Mouse (Mus musculus): ENCODE measurements around the gene Hipk4. TPM values are rescaled to one million over a fixed set of nuclear protein-coding genes. Genes with fewer than 3 reads are reported as not detected.

Hipk4 gene
- not detected in 4 replicates for total RNA-seq (2023)

DNA sequence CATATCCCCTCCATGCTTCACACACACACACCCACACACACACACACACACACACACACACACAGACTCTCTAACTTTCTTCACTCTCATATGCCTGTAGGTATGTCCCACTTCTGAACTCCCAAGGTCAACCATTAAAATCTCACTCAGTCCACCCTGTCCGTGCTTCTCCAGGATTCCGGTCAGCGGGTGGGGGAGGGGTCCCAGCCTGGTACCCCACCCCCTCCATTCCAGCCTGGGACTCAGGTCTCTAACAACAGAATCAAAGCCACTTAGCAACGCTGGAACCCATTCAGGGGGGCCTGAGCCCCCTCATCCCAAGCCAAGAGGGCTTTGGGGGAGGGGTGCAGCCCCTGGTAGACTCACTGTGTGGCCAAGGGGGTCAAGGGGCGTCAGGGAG is at the start of gene Hipk4:
Gene Hipk4, plus strand, starts transcription at position 301 of the 400 bp plus-strand sequence.

DNA sequence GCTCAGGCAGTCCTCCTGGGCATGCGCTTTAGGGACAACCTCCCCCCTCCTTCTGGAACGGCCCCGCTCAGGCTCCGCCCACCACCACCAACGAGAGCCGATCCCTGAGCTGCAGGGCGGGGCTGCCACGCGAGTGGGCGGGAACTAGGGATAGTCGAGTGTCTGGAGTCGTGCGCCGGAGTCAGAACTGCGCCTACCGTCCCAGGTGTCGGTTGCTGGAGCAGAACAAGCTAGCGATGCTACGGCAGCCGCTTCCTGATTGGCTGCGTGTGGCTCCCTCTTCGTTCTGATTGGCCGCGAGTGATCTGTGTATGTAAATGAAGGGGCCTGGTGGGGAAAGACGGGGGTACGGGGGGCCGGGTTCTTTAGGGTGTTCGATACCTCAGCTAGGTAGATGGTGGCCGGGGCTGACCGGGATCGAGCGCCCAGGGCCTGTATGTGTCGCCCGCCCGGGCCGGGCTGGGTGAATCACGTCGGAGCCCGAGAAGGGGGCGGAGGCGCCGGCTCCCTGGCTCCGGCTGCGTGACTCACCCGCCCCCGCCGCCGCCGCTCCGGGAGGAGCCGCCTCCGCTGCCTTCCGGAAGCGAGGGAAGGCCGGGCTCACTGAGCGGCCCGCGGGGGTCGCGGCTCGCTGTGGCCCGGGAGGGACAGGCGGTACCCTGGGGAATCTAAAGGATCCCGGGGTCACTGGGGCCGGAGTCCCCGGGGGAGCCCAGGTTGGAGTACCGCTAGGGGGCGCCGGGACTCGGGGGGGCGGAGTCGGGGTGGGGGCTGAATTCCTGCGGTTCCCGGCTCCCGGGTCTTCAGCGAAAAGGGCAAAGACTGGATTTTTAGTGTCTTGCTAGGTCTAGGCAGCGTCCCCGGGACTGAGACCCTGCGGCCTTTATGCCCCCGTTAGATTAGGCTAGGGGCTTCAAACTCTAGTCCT is 36.0 kb upstream of the Hipk4 start, which contains the start of gene Sertad1:
Gene Sertad1, plus strand, starts transcription at position 141 of the 928 bp plus-strand sequence.

DNA sequence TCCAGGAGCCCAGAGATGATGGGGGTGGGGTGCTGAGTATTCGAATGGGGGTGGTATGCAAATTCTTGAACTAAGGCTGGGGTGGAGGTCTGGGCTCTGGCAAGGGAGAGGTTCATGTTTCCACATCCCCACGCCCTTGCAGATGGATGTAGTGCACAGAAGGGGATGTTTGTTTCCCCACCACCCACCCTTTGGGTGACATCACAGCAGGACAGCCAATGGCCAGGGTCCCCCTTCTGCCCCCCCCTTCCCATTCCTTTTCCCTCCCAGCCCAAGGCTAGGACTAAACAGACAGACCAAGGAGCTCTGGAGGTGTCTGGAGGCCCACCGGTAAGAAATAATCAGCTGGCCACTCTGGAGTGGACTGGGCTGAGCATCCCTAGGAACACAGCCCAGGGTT is 24.0 kb upstream of the Hipk4 start, which contains the start of gene Prx:
Gene Prx, plus strand, starts transcription at position 289 of the 400 bp plus-strand sequence.

DNA sequence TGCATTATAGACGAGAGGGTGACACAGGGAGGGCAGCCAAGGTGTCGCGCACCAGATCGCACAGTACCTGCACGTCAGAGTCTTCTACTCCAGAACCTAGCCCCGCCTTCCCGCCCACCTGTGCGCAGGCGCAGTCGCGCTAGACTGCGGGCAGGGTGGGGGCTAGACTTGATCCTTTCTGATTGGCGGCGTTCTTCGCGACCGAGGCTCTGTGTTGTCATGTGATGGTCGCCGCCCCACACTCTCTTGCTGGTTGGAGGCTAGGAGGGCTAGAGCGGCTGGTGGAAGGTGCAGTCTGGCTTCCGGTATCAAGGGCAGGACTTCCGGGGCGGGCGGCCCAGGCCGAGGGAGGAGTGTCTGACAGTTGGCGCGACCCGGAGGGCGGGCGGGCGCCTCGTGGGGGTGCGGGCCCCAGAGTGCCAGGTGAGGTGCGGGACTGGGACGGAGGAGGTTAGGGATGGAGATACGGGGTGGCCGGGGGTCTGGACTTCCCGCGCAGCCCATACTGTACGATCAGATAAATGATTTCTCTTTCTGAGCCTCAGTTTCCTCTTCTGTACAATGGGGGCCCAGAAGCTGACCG is 30.0 kb downstream of the Hipk4 start, which contains the start of the genes Pld3 and 2310022A10Rik:
Gene Pld3, minus strand, starts transcription at position 288 of the 583 bp plus-strand sequence.
Gene 2310022A10Rik, plus strand, starts transcription at position 303 of the 583 bp plus-strand sequence.

Other genes starting within 250 kb of the Hipk4 start
- gene Ltbp4, start 185.6 kb upstream of the Hipk4 start, total RNA-seq (2023): 0.83 to 1.2 TPM (median 1.0 TPM) in 4 replicates
- 85.2 to 97.4 TPM (median 91.1 TPM) in 4 replicates for gene Shkbp1, start 167.2 kb upstream of the Hipk4 start, total RNA-seq (2023)
- 7.5 to 14.1 TPM (median 9.1 TPM) in 3 of 4 replicates, not detected in the other for gene Gm20479, start 165.8 kb upstream of the Hipk4 start, total RNA-seq (2023)
- 0.18 to 0.29 TPM (median 0.28 TPM) in 3 of 4 replicates, not detected in the other for gene Sptbn4, start 75.6 kb upstream of the Hipk4 start, total RNA-seq (2023)
- 68.1 to 75.9 TPM (median 70.4 TPM) in 4 replicates for gene Blvrb, start 75.3 kb upstream of the Hipk4 start, total RNA-seq (2023)
- gene Sertad3, start 49.5 kb upstream of the Hipk4 start, total RNA-seq (2023): 12.7 to 16.7 TPM (median 15.1 TPM) in 4 replicates
- 32.1 to 39.2 TPM (median 35.5 TPM) in 4 replicates for gene Sertad1, start 36.4 kb upstream of the Hipk4 start, total RNA-seq (2023)
- 0.18 to 0.44 TPM (median 0.29 TPM) in 3 of 4 replicates, not detected in the other for gene Prx, start 23.9 kb upstream of the Hipk4 start, total RNA-seq (2023)
- 64.7 to 72.8 TPM (median 66.9 TPM) in 4 replicates for gene Pld3, start 30.0 kb downstream of the Hipk4 start, total RNA-seq (2023)
- 22.1 to 29.3 TPM (median 26.5 TPM) in 4 replicates for gene 2310022A10Rik, start 30.0 kb downstream of the Hipk4 start, total RNA-seq (2023)
- 95.6 to 114 TPM (median 104 TPM) in 4 replicates for gene Akt2, start 68.3 kb downstream of the Hipk4 start, total RNA-seq (2023)
- not detected in 4 replicates for gene Ttc9b, start 130.6 kb downstream of the Hipk4 start, total RNA-seq (2023)
- 12.2 to 17.9 TPM (median 13.6 TPM) in 4 replicates for gene Map3k10, start 151.3 kb downstream of the Hipk4 start, total RNA-seq (2023)
- gene Zfp607b, start 166.1 kb downstream of the Hipk4 start, total RNA-seq (2023): 1.1 to 2.5 TPM (median 1.9 TPM) in 4 replicates
- 12.1 to 15.1 TPM (median 13.4 TPM) in 4 replicates for gene Zfp60, start 208.1 kb downstream of the Hipk4 start, total RNA-seq (2023)